Mouse (Mus musculus): Measurements from ENCODE around the gene Pmm2. TPM values are rescaled to one million over a fixed set of nuclear protein-coding genes. Genes with fewer than 3 reads are reported as not detected.

Gene Pmm2
- polyA plus RNA-seq, 1 experiment: not detected

DNA sequence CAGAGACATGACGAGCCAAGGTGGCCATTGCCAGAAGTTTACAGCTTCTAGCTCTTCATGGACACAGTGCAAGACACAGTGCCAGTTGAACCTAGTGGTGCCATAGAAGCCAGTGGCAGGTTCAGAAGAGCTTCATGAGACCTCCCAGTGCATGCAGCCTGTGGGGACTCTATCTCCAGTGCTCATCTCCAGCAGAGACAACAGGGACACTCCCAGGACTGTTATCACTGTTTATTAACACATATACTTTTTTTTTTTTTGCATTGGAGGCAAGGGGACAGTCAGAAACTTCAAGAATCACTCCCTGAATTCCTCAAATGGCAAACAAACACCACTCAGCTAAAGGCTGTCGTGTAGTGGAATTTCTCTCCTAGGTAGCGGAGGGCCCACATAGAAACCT is 24.0 kb upstream of the Pmm2 start:
- H3K4me3 ChIP-seq (ENCODE audit: insufficient read depth, low read depth, low read length): no peak overlapping the region
- 78% methylated on average over 3 of the region's 3 CpGs for WGBS
- TF ChIP-seq CTCF (IDR thresholded peaks at IDR 0.05; ENCODE audit: insufficient read depth, low read depth, low read length): no peak
- no peak for TF ChIP-seq POLR2A (IDR thresholded peaks at IDR 0.05; ENCODE audit: insufficient read depth, low read depth, low read length)
- no peaks in the 10 kb centered on the region for H3K4me1 ChIP-seq (ENCODE audit: control insufficient read depth, insufficient read depth, low read length)
- H3K27ac ChIP-seq (ENCODE audit: insufficient read depth, low read depth, low read length): no peak overlapping the region

DNA sequence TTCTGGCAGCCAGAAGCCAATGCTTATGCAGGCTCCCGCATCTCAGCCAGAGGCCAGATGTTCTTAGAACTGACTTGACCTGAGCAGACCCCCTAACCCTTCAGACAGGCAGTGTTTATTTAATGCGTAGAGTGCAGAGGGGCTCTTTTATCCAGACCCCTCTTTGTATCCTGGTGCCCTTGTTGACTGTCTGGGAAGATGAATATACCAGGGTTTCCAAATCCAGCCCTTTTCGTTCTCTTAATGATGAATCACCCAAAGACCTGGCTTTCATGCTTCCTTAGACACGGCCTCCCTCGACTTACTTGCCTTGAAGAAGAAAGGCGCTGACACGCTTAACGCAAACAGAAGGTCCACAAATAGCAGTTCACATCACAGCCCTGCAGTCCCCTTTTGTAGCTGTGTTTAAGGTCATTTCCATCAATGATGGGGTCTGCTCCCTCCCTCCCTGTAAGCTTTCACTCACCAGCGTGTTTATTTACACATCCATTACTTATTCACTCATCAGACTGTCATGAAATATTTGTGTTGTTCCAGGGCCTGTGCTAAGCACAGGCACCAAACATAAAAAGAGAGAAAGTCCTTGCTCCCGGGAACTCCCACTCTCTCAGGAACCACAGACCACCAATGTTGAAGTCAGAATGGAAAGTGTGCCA is 17.7 kb upstream of the Pmm2 start:
- peaks cover 8% of the 10 kb centered on the region for H3K4me1 ChIP-seq (ENCODE audit: control insufficient read depth, insufficient read depth, low read length)
- WGBS: 37% methylated on average over 10 of the region's 10 CpGs
- H3K27ac ChIP-seq (ENCODE audit: insufficient read depth, low read depth, low read length): peak overlapping the region; percentile 80
- TF ChIP-seq CTCF (IDR thresholded peaks at IDR 0.05; ENCODE audit: insufficient read depth, low read depth, low read length): no peak
- no peak for TF ChIP-seq POLR2A (IDR thresholded peaks at IDR 0.05; ENCODE audit: insufficient read depth, low read depth, low read length)
- H3K4me3 ChIP-seq (ENCODE audit: insufficient read depth, low read depth, low read length): no peak overlapping the region

DNA sequence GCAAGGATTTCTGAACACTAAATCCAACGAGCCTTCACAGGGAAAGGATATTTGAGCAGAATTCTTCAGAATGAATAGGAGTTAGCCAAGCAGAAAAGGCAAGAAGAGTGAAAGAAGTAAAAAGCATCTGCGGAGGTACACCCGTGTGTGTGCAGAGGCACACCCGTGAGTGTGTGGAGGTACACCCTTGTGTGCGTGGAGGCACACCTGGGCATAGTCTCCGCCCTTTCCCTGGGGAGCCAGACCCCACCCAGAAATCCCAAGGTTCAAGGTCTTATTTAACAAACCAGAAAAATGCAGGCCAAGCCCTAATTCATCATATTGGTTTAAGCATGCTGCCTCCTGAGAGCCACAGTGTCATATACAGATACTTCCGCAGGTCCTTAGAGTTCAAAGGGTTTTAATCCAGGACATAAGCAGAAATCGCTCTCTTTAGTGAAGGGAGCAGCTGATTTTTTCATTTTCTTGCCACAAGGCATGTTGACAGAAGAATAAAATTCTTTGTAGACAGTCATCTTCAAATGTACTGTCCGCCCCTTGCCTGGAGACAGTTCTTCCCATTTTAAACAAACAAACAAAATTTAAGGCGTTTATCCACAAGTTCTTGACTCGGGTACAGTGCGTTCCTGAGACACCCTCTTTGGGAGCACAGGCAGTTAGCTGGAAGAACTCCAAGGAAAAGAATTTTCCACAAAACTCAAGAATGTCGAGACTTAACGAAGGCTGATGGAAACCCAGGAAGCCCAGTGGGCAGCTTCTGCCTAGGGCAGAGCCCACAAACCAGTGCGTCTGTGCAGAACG is 17.0 kb upstream of the Pmm2 start:
- H3K4me1 ChIP-seq (ENCODE audit: control insufficient read depth, insufficient read depth, low read length): peaks cover 8% of the 10 kb centered on the region
- no peak overlapping the region for H3K4me3 ChIP-seq (ENCODE audit: insufficient read depth, low read depth, low read length)
- H3K27ac ChIP-seq (ENCODE audit: insufficient read depth, low read depth, low read length): peak overlapping the region; percentile 33; the same call in 1 of the 2 replicates
- TF ChIP-seq POLR2A (IDR thresholded peaks at IDR 0.05; ENCODE audit: insufficient read depth, low read depth, low read length): no peak
- TF ChIP-seq CTCF (IDR thresholded peaks at IDR 0.05; ENCODE audit: insufficient read depth, low read depth, low read length): no peak
- 64% methylated on average over 16 of the region's 16 CpGs for WGBS

DNA sequence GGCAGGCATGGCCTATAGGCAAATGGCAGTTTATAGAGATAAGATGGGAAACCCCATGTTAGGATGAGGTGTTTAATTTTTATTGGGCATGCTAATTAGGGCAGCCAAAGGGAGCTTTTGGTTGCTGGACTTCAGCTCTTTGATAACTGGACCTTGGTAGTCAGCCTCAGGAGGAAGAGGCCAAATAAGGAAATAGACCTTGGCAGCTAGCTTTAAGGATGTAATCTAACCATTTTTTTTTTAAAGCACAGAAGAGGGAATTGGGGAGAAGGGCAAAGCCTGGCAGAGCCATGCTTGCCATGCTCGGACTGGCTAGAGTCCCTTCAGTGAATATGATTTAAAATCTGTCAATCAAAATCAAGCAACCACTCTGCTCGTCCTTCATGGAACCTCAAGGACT is 7.1 kb upstream of the Pmm2 start:
- 71% methylated on average over 2 of the region's 2 CpGs for WGBS

DNA sequence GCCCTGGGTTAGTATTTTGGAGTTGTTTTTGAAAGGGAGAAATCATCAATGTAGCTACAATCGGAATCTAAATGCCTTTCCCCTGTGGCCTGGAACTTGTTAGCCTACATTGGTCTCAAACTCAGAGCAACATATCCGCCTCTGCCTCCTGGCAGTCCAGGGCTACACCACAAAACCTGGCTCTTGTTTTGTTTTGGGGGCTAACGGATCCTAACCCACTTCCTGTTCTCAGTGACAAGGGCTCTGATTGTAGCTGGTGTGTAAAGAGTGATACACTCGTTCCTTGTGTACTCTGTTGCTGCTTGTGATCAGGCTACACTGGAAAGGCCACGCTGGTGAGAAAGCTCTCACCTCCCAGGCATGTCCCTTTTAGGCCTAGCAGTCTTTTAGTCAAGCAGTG is 6.0 kb upstream of the Pmm2 start:
- TF ChIP-seq CTCF (IDR thresholded peaks at IDR 0.05; ENCODE audit: insufficient read depth, low read depth, low read length) (no peak), POLR2A (IDR thresholded peaks at IDR 0.05; ENCODE audit: insufficient read depth, low read depth, low read length) (no peak)
- H3K4me3 ChIP-seq (ENCODE audit: insufficient read depth, low read depth, low read length): no peak overlapping the region
- H3K4me1 ChIP-seq (ENCODE audit: control insufficient read depth, insufficient read depth, low read length): peaks cover 7% of the 10 kb centered on the region; the same call in 1 of the 2 replicates
- H3K27ac ChIP-seq (ENCODE audit: insufficient read depth, low read depth, low read length): no peak overlapping the region
- WGBS: 85% methylated on average over 5 of the region's 5 CpGs

More for the DNA sequence above, 7.1 kb upstream of the Pmm2 start:
- Histone ChIP-seq H3K4me1 (ENCODE audit: control insufficient read depth, insufficient read depth, low read length) (no peaks in the 10 kb centered on the region), H3K27ac (ENCODE audit: insufficient read depth, low read depth, low read length) (no peak overlapping the region), H3K4me3 (ENCODE audit: insufficient read depth, low read depth, low read length) (no peak overlapping the region)
- TF ChIP-seq CTCF (IDR thresholded peaks at IDR 0.05; ENCODE audit: insufficient read depth, low read depth, low read length): no peak
- no peak for TF ChIP-seq POLR2A (IDR thresholded peaks at IDR 0.05; ENCODE audit: insufficient read depth, low read depth, low read length)

DNA sequence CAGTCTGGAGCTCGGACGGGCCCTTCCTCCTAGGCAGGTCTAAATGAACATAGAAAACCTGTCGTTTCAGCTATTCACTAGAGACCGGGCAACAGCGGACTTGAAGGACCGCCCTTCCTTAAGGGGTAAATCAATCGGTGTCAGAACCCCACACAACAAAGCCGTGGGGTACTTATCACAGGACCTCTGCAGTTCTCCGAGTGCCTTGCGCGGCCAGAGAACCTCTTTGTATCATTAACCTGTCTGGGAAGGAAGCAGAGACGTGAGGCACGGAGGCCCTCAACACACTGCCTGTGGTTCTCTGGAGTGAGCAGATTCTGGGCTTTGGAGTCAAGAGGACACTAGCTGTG is 632 bp upstream of the Pmm2 start:
- Histone ChIP-seq H3K27ac (ENCODE audit: insufficient read depth, low read depth, low read length) (peak overlapping the region; percentile 48), H3K4me3 (ENCODE audit: insufficient read depth, low read depth, low read length) (peak overlapping the region; percentile 78), H3K4me1 (ENCODE audit: control insufficient read depth, insufficient read depth, low read length) (peaks cover 10% of the 10 kb centered on the region; the same call in 1 of the 2 replicates)
- TF ChIP-seq CTCF (IDR thresholded peaks at IDR 0.05; ENCODE audit: insufficient read depth, low read depth, low read length) (no peak), POLR2A (IDR thresholded peaks at IDR 0.05; ENCODE audit: insufficient read depth, low read depth, low read length) (no peak)
- under 1% methylated on average over 13 of the region's 13 CpGs for WGBS

DNA sequence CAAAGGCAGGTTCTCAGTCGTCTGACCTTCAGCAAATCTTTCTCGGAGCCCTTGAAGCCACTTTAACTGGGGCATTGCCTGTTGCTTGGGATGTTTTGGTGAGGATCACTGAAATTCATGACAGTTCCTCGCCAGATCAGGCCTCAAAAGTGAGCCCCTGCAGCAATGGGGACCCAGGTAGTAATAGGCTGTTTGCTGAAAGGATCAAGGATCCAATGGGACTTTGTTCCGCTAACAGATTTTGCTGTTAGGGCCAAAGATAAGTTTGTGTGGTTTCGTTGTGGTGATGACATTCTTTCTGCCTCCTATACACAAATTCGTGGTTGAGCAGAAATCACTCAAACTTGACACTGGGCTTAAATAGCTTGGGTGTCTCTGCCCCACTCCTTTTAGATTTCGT is 657 bp downstream of the Pmm2 start:
- WGBS: 44% methylated on average over 7 of the region's 7 CpGs
- H3K27ac ChIP-seq (ENCODE audit: insufficient read depth, low read depth, low read length): no peak overlapping the region
- peaks cover 10% of the 10 kb centered on the region; the same call in 1 of the 2 replicates for H3K4me1 ChIP-seq (ENCODE audit: control insufficient read depth, insufficient read depth, low read length)
- peak overlapping the region; percentile 78 for H3K4me3 ChIP-seq (ENCODE audit: insufficient read depth, low read depth, low read length)
- TF ChIP-seq POLR2A (IDR thresholded peaks at IDR 0.05; ENCODE audit: insufficient read depth, low read depth, low read length) (no peak), CTCF (IDR thresholded peaks at IDR 0.05; ENCODE audit: insufficient read depth, low read depth, low read length) (no peak)

DNA sequence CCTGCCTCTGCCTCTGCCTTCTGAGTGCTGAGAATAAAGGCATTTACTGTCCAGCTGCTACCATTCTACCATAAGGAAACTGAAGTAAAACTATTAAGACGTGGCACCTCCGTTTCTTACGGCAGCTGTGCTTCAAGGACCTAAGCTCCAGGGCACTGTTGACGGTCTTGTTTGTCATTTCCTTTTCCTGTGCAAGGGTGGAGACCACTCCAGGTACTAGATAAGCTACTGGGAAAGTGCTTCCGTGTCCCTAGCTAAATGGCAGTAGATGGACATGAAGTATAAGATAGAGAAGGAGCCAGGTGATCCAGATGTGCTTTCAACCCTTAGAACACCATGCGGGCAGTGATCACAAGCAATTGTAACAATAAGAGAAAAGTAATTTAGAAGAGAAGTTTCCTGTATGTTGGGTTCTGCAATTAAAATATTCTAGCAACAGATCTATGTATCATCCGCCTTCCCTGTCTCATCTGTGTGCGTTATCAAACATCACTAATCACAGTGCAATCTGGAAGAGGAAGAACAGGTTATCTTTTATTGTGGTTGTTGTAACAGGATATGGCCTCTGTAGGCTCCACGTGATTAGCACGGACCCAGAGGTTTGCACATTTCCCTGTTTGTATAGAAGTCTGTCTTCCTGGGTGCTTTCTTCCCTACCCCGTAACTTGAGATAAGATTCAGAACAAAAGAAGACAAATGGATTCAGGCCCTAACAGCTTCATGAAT is 2.2 kb downstream of the Pmm2 start:
- TF ChIP-seq POLR2A (IDR thresholded peaks at IDR 0.05; ENCODE audit: insufficient read depth, low read depth, low read length) (no peak), CTCF (IDR thresholded peaks at IDR 0.05; ENCODE audit: insufficient read depth, low read depth, low read length) (no peak)
- H3K4me1 ChIP-seq (ENCODE audit: control insufficient read depth, insufficient read depth, low read length): peaks cover 10% of the 10 kb centered on the region; the same call in 1 of the 2 replicates
- WGBS: 88% methylated on average over 11 of the region's 11 CpGs
- no peak overlapping the region for H3K4me3 ChIP-seq (ENCODE audit: insufficient read depth, low read depth, low read length)
- no peak overlapping the region for H3K27ac ChIP-seq (ENCODE audit: insufficient read depth, low read depth, low read length)

DNA sequence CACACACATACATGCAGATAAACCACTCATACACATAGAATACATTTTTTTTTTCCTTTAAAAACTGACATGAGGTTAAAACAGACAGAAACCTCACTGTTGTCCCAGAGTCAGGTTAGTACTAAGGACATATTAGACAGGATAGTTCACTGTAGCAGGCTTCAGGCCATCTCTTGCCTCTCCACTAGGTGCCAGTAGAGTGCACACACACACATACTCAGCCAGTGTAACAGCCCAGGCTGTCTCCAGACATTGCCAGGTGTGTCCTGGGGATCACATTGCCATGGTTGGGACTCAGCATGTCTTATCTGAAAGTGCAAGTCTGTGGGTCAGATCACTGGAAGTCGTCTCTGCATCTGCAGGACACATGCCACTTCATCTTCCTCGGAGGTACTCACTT is 6.4 kb downstream of the Pmm2 start:
- TF ChIP-seq CTCF (IDR thresholded peaks at IDR 0.05; ENCODE audit: insufficient read depth, low read depth, low read length) (0 out of 2 replicates have a peak, but pooled peaks have one; percentile 12), POLR2A (IDR thresholded peaks at IDR 0.05; ENCODE audit: insufficient read depth, low read depth, low read length) (no peak)
- no peak overlapping the region for H3K27ac ChIP-seq (ENCODE audit: insufficient read depth, low read depth, low read length)
- WGBS: 67% methylated on average over 2 of the region's 2 CpGs

More for the DNA sequence above, 6.4 kb downstream of the Pmm2 start:
- Histone ChIP-seq H3K4me3 (ENCODE audit: insufficient read depth, low read depth, low read length) (no peak overlapping the region), H3K4me1 (ENCODE audit: control insufficient read depth, insufficient read depth, low read length) (no peaks in the 10 kb centered on the region)
